Mouse (Mus musculus): ENCODE data around the gene Samd4b. TPM values are rescaled to one million over a fixed set of nuclear protein-coding genes. Genes with fewer than 3 reads are reported as not detected.
"Not testable (repeated sequence)": the region's sequence is repeated elsewhere in the genome, so short reads cannot be mapped to it uniquely, and the experiment has no call there.

Gene Samd4b
- total RNA-seq, 2 experiments from 2014 or later: 13.0 to 13.1 TPM

DNA sequence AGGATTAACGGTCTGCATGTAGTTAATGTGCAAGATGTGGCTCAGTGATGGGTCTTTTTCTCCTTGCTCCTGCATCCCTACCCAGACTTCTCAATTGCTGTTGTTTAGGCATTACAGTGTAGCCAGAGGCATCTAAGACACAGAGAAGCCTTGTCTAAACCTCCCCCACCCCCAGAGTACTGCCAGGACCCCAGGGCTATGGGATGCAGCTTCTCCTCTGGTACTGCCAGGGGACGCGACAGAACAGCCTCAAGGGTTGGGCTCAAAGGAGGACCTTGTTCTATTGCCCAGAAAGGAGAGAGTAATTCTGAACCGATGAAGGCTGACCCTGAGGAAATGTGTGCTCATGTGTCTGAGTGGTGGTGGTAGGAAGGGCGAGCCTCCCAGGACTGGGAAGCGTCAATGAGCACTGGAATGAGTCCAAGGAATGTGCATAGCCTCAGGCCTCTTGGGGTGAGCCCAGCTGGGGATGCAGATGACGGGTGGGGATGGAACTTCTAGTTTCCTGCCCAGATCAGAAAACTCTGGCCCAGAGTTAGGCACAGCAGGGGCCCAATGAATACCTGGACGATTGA is 179.8 kb downstream of the Samd4b start:
- Histone ChIP-seq H3K27ac (peak overlapping the region; percentile 80), H3K4me3 (no peak overlapping the region)
- DNase-seq: peak; percentile 77
- no peak for TF ChIP-seq CTCF (IDR thresholded peaks at IDR 0.05)
- intact Hi-C loops (cut with DNase I): no loop called here

GRCm38 (mm10) chr7:28417368-28417767 is 180.6 kb downstream of the Samd4b start:
- intact Hi-C loops (cut with DNase I): no loop called here
- H3K4me3 ChIP-seq: no peak overlapping the region
- H3K27ac ChIP-seq: peak overlapping the region; percentile 80
- DNase-seq: no peak
- peak; percentile 33 for TF ChIP-seq CTCF (IDR thresholded peaks at IDR 0.05)

DNA sequence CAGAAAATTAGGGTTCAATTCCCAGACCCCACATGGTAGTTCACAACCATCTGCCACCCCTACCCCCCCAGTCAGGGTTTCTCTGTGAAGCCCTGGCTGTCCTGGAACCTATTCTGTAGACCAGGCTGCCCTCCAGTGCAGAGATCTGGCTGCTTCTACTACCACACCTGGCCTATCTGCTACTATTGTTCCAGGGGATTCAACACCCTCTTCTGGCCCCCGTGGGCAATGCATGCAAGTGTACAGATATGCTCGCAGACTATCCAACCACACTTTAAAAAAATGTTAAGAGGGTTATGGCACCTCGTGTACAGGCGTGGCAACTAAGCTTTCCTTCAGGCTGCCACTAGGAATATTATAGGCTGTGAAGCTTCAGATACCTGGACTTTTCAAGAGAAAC is 185.1 kb downstream of the Samd4b start:
- intact Hi-C loops (cut with DNase I): no loop called here
- no peak for TF ChIP-seq CTCF (IDR thresholded peaks at IDR 0.05)
- Histone ChIP-seq H3K27ac (peak overlapping the region; percentile 83), H3K4me3 (no peak overlapping the region)
- no peak for DNase-seq

DNA sequence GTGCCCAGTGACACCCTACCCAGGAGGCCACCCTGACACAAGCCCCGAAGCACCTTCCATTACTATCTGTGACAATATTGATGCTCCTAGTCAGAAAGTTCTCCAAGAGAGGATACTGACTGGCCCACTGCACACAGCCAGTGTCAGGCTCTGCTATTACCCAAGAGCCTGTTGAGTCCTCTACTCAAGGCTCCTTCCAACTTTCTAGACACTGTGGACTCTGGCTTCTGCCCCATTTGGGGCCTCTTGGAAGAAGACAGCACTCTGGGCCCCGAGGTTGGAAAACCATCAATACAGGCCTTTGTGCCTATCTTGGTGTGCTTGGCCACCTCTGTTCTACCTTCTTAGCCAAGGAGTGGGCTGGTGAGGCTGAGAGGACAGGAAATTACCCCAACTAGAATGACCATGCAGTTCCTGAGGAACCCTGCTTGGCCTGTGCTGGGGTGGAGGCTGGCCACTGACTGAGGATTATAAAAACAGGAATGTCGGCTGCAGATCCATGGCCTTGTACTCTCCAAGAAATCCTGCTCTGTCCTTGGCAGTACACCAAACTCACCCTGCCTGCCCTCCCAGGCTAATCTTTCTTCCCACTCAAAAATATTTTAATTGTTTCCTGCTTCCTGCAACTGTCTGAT is 187.0 kb downstream of the Samd4b start:
- no peak overlapping the region for H3K4me3 ChIP-seq
- TF ChIP-seq CTCF (IDR thresholded peaks at IDR 0.05): no peak

DNA sequence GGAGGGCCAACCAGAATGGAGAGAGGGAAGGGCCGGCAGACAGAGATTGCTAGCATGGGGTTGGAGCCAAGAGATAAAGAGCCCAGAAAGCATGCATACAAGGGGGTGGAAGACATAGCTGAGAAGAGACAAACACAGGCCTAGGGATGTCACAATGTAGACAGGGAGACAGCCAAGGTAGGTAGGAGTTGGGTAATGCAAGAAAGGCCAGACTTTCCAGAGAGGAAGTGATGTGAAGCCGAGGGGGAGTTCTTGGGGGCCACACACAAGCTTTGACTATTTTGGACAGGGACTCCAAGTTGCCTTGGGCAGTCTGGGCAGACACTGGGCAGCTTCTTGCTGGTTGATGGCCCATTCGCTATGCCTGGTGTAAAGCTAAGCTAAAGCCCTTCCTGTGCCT is 196.0 kb downstream of the Samd4b start:
- Histone ChIP-seq H3K27ac (no peak overlapping the region), H3K4me3 (no peak overlapping the region)
- intact Hi-C loops (cut with DNase I): no loop called here
- DNase-seq: no peak
- TF ChIP-seq CTCF (IDR thresholded peaks at IDR 0.05): no peak

More for the DNA sequence above, 187.0 kb downstream of the Samd4b start:
- H3K27ac ChIP-seq: peak overlapping the region; percentile 83
- intact Hi-C loops (cut with DNase I): no loop called here
- peak; percentile 84 for DNase-seq

DNA sequence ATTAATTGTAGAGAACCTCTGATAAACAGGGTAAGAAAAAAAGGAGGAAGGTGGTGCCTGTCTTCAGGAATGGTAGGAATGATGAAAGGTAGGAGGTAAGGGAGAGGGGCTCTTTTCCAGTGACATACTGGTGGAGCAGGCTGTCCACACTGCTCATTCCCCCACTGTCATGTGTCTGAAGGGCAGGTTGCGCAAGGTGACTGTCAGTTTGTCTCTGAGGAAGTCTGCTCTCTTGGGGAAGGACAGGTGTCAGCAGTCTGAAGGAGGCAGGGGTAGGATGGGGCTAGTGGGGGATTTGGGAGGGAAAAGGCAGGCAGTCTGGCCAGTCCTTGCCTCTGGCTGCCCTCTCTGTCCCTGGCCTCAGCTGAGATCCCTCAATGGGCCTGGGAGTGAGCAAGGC is 196.9 kb downstream of the Samd4b start:
- Histone ChIP-seq H3K4me3 (no peak overlapping the region), H3K27ac (no peak overlapping the region)
- no peak for TF ChIP-seq CTCF (IDR thresholded peaks at IDR 0.05)
- intact Hi-C loops (cut with DNase I): no loop called here
- DNase-seq: no peak

DNA sequence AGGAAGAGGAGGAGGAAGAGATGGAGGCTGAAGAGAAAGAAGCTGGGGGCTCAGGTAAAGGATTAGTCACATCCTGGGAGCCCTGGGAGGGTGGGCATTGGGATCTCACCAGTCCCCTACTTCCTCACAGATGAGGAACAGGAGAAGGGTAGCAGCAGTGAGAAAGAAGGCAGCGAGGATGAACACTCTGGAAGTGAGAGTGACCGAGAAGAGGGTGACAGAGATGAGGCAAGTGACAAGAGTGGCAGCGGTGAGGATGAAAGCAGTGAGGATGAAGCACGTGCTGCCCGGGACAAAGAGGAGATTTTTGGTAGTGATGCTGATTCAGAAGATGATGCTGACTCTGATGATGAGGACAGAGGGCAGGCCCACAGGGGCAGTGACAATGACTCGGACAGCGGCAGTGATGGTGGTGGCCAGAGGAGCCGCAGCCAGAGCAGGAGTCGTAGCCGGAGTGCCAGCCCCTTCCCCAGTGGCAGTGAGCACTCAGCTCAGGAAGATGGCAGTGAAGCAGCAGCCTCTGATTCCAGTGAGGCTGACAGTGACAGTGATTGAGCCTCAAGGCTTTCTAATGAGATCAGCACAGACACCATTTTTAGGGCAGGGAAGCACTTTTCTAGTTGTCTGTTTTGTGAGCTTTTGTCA is 199.1 kb downstream of the Samd4b start:
- TF ChIP-seq CTCF (IDR thresholded peaks at IDR 0.05): no peak
- intact Hi-C loops (cut with DNase I): no loop called here
- DNase-seq: no peak
- Histone ChIP-seq H3K4me3 (no peak overlapping the region), H3K27ac (no peak overlapping the region)

DNA sequence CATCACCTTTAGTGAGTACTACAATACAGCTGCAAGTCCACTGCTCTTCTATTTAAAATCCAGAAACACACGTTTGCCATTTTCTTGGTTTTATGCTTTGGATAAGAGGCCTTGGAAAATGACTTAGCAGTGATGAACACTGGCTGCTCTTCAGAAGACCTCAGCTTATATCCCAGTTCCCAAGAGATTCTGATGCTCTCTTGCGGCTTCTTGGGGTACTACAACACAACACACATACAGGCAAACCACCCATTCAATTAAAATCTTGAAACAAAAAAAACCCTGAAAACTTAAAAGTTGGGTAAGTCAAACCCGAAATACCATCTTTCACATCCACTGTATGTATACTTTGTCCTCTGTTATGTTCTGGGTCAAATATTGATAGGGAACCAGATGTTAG is 199.9 kb downstream of the Samd4b start:
- Histone ChIP-seq H3K27ac (no peak overlapping the region), H3K4me3 (no peak overlapping the region)
- intact Hi-C loops (cut with DNase I): no loop called here
- DNase-seq: no peak
- peak; percentile 58 for TF ChIP-seq CTCF (IDR thresholded peaks at IDR 0.05)

GRCm38 (mm10) chr7:28395425-28395824 is 202.5 kb downstream of the Samd4b start:
- TF ChIP-seq CTCF (IDR thresholded peaks at IDR 0.05): no peak
- intact Hi-C loops (cut with DNase I): no loop called here
- DNase-seq: no peak
- H3K4me3 ChIP-seq: no peak overlapping the region
- H3K27ac ChIP-seq: no peak overlapping the region

GRCm38 (mm10) chr7:28393272-28393951 is 204.5 kb downstream of the Samd4b start:
- Histone ChIP-seq H3K27ac (peak overlapping the region; percentile 94), H3K4me3 (peak overlapping the region; percentile 92)
- intact Hi-C loops (cut with DNase I): no loop called here
- no peak for TF ChIP-seq CTCF (IDR thresholded peaks at IDR 0.05)
- no peak for DNase-seq

GRCm38 (mm10) chr7:28392429-28393271 is 205.3 kb downstream of the Samd4b start, which contains the start of the genes Med29 and Paf1:
TSS of gene Med29 (minus strand) at chr7:28392708.
TSS of gene Paf1 (plus strand) at chr7:28392951.
- TF ChIP-seq CTCF (IDR thresholded peaks at IDR 0.05): no peak
- intact Hi-C loops (cut with DNase I): no loop called here
- peak; percentile 97 for DNase-seq
- peak within 1 kb of the TSS; percentile 92 for H3K4me3 ChIP-seq
- H3K27ac ChIP-seq: peak within 1 kb of the TSS; percentile 94

DNA sequence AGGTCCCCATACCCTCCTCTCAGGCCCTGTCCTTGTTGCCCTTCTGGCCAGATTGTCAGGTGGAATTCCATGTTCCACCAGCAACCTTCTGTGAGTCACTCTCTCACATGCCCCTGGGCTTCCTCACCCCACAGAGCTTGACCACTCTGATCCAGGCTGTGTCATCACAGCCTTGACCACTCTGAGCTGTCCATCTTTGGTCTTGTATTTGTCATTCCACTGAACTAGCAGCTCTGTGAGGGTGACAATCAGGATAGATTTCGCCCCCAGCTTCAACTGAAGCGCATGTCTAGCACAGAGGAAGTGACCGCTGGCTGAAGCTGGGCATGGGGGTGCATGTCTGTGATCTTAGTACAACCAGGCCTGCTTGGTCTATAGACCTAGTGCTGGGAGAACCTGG is 207.6 kb downstream of the Samd4b start:
- H3K4me3 ChIP-seq: no peak overlapping the region

DNA sequence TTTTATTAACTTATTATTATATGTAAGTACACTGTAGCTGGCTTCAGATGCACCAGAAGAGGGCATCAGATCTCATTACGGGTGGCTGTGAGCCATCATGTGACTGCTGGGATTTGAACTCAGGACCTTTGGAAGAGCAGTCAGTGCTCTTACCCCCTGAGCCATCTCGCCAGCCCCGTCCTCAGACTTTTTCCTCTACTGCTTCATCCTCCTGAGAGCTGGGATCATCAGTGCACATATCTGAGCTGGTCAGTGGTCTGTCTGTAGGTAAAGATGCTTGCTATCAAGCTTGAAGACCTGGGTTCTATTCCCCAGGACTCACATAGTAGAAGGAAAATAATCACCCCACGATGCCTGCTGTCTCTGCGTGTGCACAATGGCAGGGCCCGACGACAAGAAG is 210.6 kb downstream of the Samd4b start:
- DNase-seq; intact Hi-C loops (cut with DNase I); H3K4me3 ChIP-seq: not testable (repeated sequence)
- peak overlapping the region; percentile 81 for H3K27ac ChIP-seq

More for the DNA sequence above, 207.6 kb downstream of the Samd4b start:
- no peak for TF ChIP-seq CTCF (IDR thresholded peaks at IDR 0.05)
- no peak for DNase-seq
- intact Hi-C loops (cut with DNase I): no loop called here
- no peak overlapping the region for H3K27ac ChIP-seq

DNA sequence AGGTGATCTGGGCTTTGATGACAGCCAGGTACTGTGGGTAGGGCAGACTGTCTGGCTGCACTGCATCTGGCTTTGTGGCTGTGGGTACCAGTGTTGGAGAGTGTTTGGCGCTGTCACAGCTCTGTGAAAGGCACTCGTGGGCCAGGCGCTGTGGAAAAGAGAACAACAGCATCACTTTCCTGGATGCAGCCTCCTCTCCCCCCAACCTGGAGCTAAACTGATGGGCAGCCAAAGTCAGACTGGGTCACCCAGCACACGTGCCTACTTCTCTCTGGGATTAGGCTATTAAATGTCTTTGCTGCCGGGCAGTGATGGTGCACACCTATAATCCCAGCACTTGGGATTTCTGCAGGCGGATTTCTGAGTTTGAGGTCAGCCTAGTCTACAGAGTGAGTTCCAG is 211.1 kb downstream of the Samd4b start:
- H3K27ac ChIP-seq: peak overlapping the region; percentile 81
- not testable (repeated sequence) for H3K4me3 ChIP-seq, DNase-seq
- intact Hi-C loops (cut with DNase I): loop anchor here (1.0 kb wide), 1 partner anchor 14 kb away; no protein-coding TSS in a partner anchor
